Mouse (Mus musculus) megakaryocyte, embryonic 14.5 days (primary cell): ENCODE results near the gene Bub1b.

Experiments used
- FLI1 ChIP-seq: IDR thresholded peaks from 2 replicates; pipeline ENCODE4 v1.6.1; 2012; ENCODE audit warnings: low read length, inconsistent platforms, mixed read lengths
- GATA1 ChIP-seq: IDR thresholded peaks from 3 replicates; pipeline ENCODE4 v1.6.1; 2012; ENCODE audit warnings: mixed read lengths, low read length, inconsistent platforms, borderline replicate concordance

DNA sequence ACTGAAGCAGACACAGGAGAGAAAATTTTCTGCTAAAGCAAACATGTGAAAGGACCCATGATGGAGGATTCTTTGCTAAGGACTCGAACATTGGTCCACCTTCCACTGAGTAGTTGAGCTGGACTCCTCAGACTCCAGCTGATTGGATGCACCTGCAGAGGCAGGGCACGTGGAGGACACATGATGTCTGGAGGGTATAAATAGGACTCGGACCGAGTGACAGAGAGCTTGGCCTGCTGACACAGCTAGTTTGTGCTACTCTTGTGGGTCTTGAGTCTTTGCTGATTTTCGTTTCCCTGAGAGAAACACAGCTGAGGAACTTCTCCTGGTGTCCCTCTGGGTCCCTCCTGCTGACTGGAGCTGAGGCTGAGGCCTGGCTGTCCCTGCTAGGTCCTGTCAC, 48.7 kb downstream of the Bub1b start:
- TF ChIP-seq GATA1 (no peak), FLI1 (no peak)
